23 mouse cellular contexts compared by ENCODE assay signal in the genomic region with DNA sequence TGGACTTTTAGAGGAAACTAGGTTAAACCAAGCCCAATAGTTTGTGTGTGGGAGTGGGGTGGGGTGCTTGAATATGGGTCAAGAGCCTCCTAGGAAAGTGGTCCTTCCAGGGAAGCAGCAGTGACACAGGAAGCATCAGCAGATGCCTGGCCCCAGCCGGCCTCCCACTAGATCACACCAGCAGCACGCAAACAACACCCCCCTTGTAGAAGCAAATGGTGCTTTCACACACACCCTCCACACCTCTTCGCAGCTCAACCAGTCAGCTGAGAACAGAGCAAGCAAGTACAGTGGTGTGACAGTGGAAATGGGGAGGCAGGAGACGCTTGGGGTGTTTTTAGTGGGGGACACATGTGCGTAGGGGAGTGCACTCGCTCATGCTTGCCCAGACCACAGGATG. TPM values are rescaled to one million over a fixed set of nuclear protein-coding genes. Genes with fewer than 3 reads are reported as not detected.
DNase-seq lines count a peak whose midpoint lies in the region; ATAC-seq and TF ChIP-seq lines count a peak whose summit lies in the region.
"Had no signal": no experiment of that assay in that cellular context is flagged by ENCODE, and none has a peak within 500 bp of the region (broad histone marks: within the 10 kb centered on the region; RNA-seq: fewer than 3 reads in every experiment).

No protein-coding gene starts in this region.

- H3K9me3 ChIP-seq in kidney, embryonic 15.5 days (replicated peaks): no peaks in the 10 kb centered on the region
- H3K9me3 ChIP-seq: embryonic facial prominence, embryonic 15.5 days; forebrain, embryonic 10.5 days; heart, embryonic 12.5 days; hindbrain, embryonic 10.5 days had no signal

- H3K4me1 ChIP-seq in heart, adult 2 months (ENCODE audit: control insufficient read depth, insufficient read depth, low read length): peaks cover 2% of the 10 kb centered on the region; the same call in 1 of the 2 replicates
- H3K4me1 ChIP-seq in kidney, embryonic 15.5 days: peaks cover 7% of the 10 kb centered on the region; the same call in 1 of the 2 replicates
- H3K4me1 ChIP-seq: hindbrain, embryonic 10.5 days had no signal

- H3K9ac ChIP-seq in heart, adult 2 months (ENCODE audit: low read depth, low read length): no peak overlapping the region
- H3K9ac ChIP-seq in kidney, embryonic 15.5 days: no peak overlapping the region
- H3K9ac ChIP-seq: embryonic facial prominence, embryonic 15.5 days; heart, embryonic 12.5 days; hindbrain, embryonic 14.5 days had no signal

- no peak for TF ChIP-seq EP300 in heart, adult 2 months (IDR thresholded peaks at IDR 0.05; ENCODE audit: insufficient read depth, low read depth, low read length)

- no peak overlapping the region for H3K4me2 ChIP-seq in kidney, embryonic 15.5 days
- H3K4me2 ChIP-seq: embryonic facial prominence, embryonic 15.5 days; heart, embryonic 12.5 days; hindbrain, embryonic 14.5 days had no signal

- no peak for TF ChIP-seq POLR2A in heart, adult 2 months (IDR thresholded peaks at IDR 0.05; ENCODE audit: insufficient read depth, low read depth, low read length)

- intact Hi-C loops in heart, adult 2 months (cut with DNase I): no loop called here
- intact Hi-C loops in left cerebral cortex, adult 2 months (cut with DNase I): no loop called here

- no peaks in the 10 kb centered on the region for H3K27me3 ChIP-seq in heart, adult 2 months (ENCODE audit: control insufficient read depth, insufficient read depth, low read length)
- no peaks in the 10 kb centered on the region for H3K27me3 ChIP-seq in kidney, embryonic 15.5 days
- H3K27me3 ChIP-seq: embryonic facial prominence, embryonic 15.5 days; heart, embryonic 12.5 days had no signal

- peak; percentile 46 for DNase-seq in heart, adult 11 months
- DNase-seq in heart, adult 2 months: no peak
- DNase-seq in right cerebral cortex, adult 2 months (ENCODE audit: low spot score in 2 of 2): peak; percentile 54 to 60
- no peak for DNase-seq in right cerebral cortex, postnatal 10 days (ENCODE audit: low spot score in 2 of 2)
- DNase-seq in left cerebral cortex, adult 2 months (ENCODE audit: extremely low spot score in 1 of 2, low spot score in 2 of 2): peak in 1 of 2 experiments; percentile 51
- DNase-seq in right cerebral cortex, postnatal 36 days (ENCODE audit: low spot score in 2 of 2): peak; percentile 50 to 71
- DNase-seq in yolk sac, embryonic 10.5 days (ENCODE audit: low spot score): no peak
- DNase-seq: adrenal gland, adult 2 months; adrenal gland, postnatal 25 days; cerebellum, adult 11 months; cerebellum, adult 8-10 months; cerebellum, postnatal 14 days; embryo, embryonic 11 days; gastrocnemius, postnatal 10 days had no signal

- no peaks in the 10 kb centered on the region for H3K79me2 ChIP-seq in heart, adult 2 months (replicated peaks; ENCODE audit: control insufficient read depth, insufficient read depth, low read length)

- WGBS in heart, adult 2 months: 66% methylated on average over 6 of the region's 6 CpGs
- WGBS in kidney, embryonic 15.5 days: 57% methylated on average over 6 of the region's 6 CpGs

- H3K4me3 ChIP-seq in heart, adult 2 months: no peak overlapping the region
- H3K4me3 ChIP-seq in left cerebral cortex, adult 2 months: no peak overlapping the region
- H3K4me3 ChIP-seq in kidney, embryonic 15.5 days (replicated peaks): no peak overlapping the region
- H3K4me3 ChIP-seq: embryonic facial prominence, embryonic 15.5 days; erythroblast, embryonic 14.5 days; forebrain, embryonic 10.5 days; heart, embryonic 12.5 days; hindbrain, embryonic 10.5 days had no signal

- H3K36me3 ChIP-seq in heart, adult 2 months (ENCODE audit: control insufficient read depth, insufficient read depth, low read length): peaks cover 2% of the 10 kb centered on the region; the same call in 1 of the 2 replicates
- H3K36me3 ChIP-seq in kidney, embryonic 15.5 days: no peaks in the 10 kb centered on the region
- H3K36me3 ChIP-seq: embryonic facial prominence, embryonic 15.5 days; forebrain, embryonic 10.5 days; heart, embryonic 12.5 days; hindbrain, embryonic 10.5 days had no signal

- no peak for ATAC-seq in kidney, embryonic 15.5 days (replicated peaks; ENCODE audit: low FRiP score)
- ATAC-seq: forebrain, embryonic 14.5 days had no signal

- H3K27ac ChIP-seq in heart, adult 2 months: no peak overlapping the region
- H3K27ac ChIP-seq in left cerebral cortex, adult 2 months: peak overlapping the region; percentile 28; the same call in 1 of the 2 replicates
- H3K27ac ChIP-seq in kidney, embryonic 15.5 days: no peak overlapping the region
- H3K27ac ChIP-seq: embryonic facial prominence, embryonic 15.5 days; forebrain, embryonic 10.5 days; hindbrain, embryonic 10.5 days; hindbrain, embryonic 14.5 days had no signal

- TF ChIP-seq CTCF in heart, adult 2 months (IDR thresholded peaks at IDR 0.05): no peak
- no peak for TF ChIP-seq CTCF in left cerebral cortex, adult 2 months (IDR thresholded peaks at IDR 0.05)

RNA-seq across cellular contexts. Expression of gene Cacnb4, which starts 33.0 kb away (rescaled TPM):
- under 1 TPM; 0.29 to 0.61 TPM for total RNA-seq in heart, adult 2 months (2021)
- 0.16 and 0.35 TPM in 2 replicates for polyA plus RNA-seq in heart, adult 2 months (2012; rRNA removed)
- total RNA-seq in left cerebral cortex, adult 2 months (2021): 100 to 1,000 TPM; 166 to 176 TPM
- 2.6 and 3.7 TPM in 2 replicates for polyA plus RNA-seq in kidney, embryonic 15.5 days (2015; fragmentation: Nextera tagmentation; extraction: Ambion mirVana)
- total RNA-seq: common myeloid progenitor, adult 5-6 weeks had no signal
- polyA plus RNA-seq: adrenal gland, adult 2 months; erythroblast, embryonic 14.5 days had no signal

Comparison
In these comparisons a context has a peak if more than half of its experiments do, and no peak if none do; other contexts are left out.
1. DNase-seq: peak in heart, adult 11 months (single experiment), right cerebral cortex, adult 2 months (2 of 2) and right cerebral cortex, postnatal 36 days (2 of 2); none in heart, adult 2 months (0 of 2), right cerebral cortex, postnatal 10 days (0 of 2) and yolk sac, embryonic 10.5 days (single experiment).
2. RNA of gene Cacnb4, which starts 33.0 kb away (total RNA-seq): 166 to 176 TPM in left cerebral cortex, adult 2 months; 0.29 to 0.61 TPM in heart, adult 2 months; every median in the first group is over 100 times any median in the second.